In the genomic region with DNA sequence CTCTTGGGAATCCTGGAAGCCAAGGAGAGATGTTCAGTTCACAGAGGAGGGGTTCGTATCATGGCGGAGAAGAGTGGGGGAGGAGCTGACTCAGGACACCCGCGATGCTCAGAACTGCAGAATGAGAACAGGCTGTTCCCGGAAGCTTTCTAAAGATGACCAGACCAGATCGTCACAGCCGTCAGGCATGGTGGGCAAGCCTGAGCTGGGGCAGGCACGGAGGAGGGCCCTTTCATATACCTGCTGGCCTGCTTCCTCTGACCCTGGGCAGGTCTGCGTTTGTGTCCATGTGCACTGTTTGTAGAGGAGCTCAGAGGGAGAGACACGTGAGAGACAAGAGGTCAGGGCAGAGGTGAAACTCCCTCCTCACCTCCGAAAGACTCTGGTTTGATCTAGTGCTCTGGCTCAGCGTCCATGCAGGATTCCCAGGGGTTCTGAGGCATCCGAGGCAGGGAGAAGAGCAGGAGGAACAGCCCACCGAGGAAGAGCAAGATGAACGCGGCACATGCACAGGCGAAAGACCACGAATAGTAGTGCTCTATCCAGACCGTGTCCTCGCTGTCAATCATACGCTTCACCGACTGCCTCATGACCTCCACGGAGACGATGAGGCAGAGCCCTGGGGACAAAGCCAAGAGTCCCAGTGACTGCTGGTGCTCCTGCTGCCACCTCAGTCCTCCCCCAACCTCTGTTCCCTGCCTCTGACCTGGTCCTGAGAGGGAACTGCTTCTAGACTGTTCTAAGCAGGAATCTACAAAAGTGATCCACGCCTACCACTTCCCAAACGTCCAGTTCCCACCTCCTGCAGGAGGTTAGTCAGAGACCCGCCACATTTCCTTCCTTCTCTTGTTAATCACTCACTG, we compare ENCODE assay signal across 8 mouse cellular contexts. TPM values are rescaled to one million over a fixed set of nuclear protein-coding genes. Genes with fewer than 3 reads are reported as not detected.
DNase-seq lines count a peak whose midpoint lies in the region; ATAC-seq and TF ChIP-seq lines count a peak whose summit lies in the region.

No protein-coding gene starts in this region.

- peak; percentile 48 for ATAC-seq in lung, postnatal 0 days
- ATAC-seq in hindbrain, embryonic 14.5 days (ENCODE audit: low FRiP score), result no peak
- 0 out of 2 replicates have a peak, but pooled peaks have one; percentile 16 for ATAC-seq in midbrain, postnatal 0 days (ENCODE audit: low FRiP score)

- TF ChIP-seq EP300 in lung, postnatal 0 days (IDR thresholded peaks at IDR 0.05), result no peak

- no peaks in the 10 kb centered on the region for H3K27me3 ChIP-seq in lung, postnatal 0 days (replicated peaks; ENCODE audit: insufficient read depth, low read length)
- no peaks in the 10 kb centered on the region for H3K27me3 ChIP-seq in hindbrain, embryonic 14.5 days (ENCODE audit: control insufficient read depth, insufficient read depth, low read length)
- H3K27me3 ChIP-seq in midbrain, postnatal 0 days (ENCODE audit: insufficient read depth, low read length), result no peaks in the 10 kb centered on the region

- no peaks in the 10 kb centered on the region for H3K9me3 ChIP-seq in lung, postnatal 0 days (ENCODE audit: low read length)
- H3K9me3 ChIP-seq in hindbrain, embryonic 14.5 days (ENCODE audit: control insufficient read depth, low read length), result no peaks in the 10 kb centered on the region
- no peaks in the 10 kb centered on the region for H3K9me3 ChIP-seq in midbrain, postnatal 0 days (ENCODE audit: low read length)

- H3K36me3 ChIP-seq in lung, postnatal 0 days (ENCODE audit: insufficient read depth, low read length), result no peaks in the 10 kb centered on the region
- H3K36me3 ChIP-seq in hindbrain, embryonic 14.5 days (replicated peaks; ENCODE audit: control insufficient read depth, insufficient read depth), result no peaks in the 10 kb centered on the region
- no peaks in the 10 kb centered on the region for H3K36me3 ChIP-seq in midbrain, postnatal 0 days (ENCODE audit: insufficient read depth, low read length)

- H3K9ac ChIP-seq in lung, postnatal 0 days (replicated peaks; ENCODE audit: low read depth), result no peak overlapping the region
- no peak overlapping the region for H3K9ac ChIP-seq in hindbrain, embryonic 14.5 days
- no peak overlapping the region for H3K9ac ChIP-seq in midbrain, postnatal 0 days (replicated peaks; ENCODE audit: low read length, poor library complexity, severe bottlenecking)

- no peak overlapping the region for H3K4me2 ChIP-seq in lung, postnatal 0 days (replicated peaks; ENCODE audit: low read depth, low read length)
- 0 out of 2 replicates have a peak overlapping the region, but pooled peaks have one; percentile 8 for H3K4me2 ChIP-seq in hindbrain, embryonic 14.5 days (replicated peaks)
- no peak overlapping the region for H3K4me2 ChIP-seq in midbrain, postnatal 0 days (ENCODE audit: low read depth, low read length, poor library complexity, severe bottlenecking)

- no peak for TF ChIP-seq CTCF in lung, postnatal 0 days (IDR thresholded peaks at IDR 0.05)
- no peak for TF ChIP-seq CTCF in midbrain, postnatal 0 days (IDR thresholded peaks at IDR 0.05)

- DNase-seq in cerebellum, postnatal 10 days, result peak; percentile 48 to 50
- DNase-seq in cerebellum, adult 11 months, result no peak
- peak; percentile 35 for DNase-seq in lung, postnatal 0 days (ENCODE audit: low spot score)
- no peak for DNase-seq in lung, postnatal 4 days
- DNase-seq in hindbrain, embryonic 14.5 days (ENCODE audit: low spot score), result no peak
- no peak for DNase-seq in midbrain, postnatal 0 days (ENCODE audit: low spot score)
- no peak for DNase-seq in c-Kit-positive CD71-positive TER-119-positive erythroid progenitor cells, embryonic 14.5 days (ENCODE audit: low spot score)
- DNase-seq in spleen, postnatal 4 days (ENCODE audit: low spot score in 2 of 2), result no peak

- no peak overlapping the region for H3K4me3 ChIP-seq in lung, postnatal 0 days (ENCODE audit: low read depth, low read length)
- H3K4me3 ChIP-seq in hindbrain, embryonic 14.5 days (replicated peaks; ENCODE audit: low read length), result no peak overlapping the region
- H3K4me3 ChIP-seq in midbrain, postnatal 0 days (ENCODE audit: low read depth, low read length), result no peak overlapping the region

- H3K27ac ChIP-seq in lung, postnatal 0 days (ENCODE audit: low read length), result no peak overlapping the region
- no peak overlapping the region for H3K27ac ChIP-seq in hindbrain, embryonic 14.5 days
- H3K27ac ChIP-seq in midbrain, postnatal 0 days (ENCODE audit: low read depth, low read length), result no peak overlapping the region

- peaks cover 4% of the 10 kb centered on the region; the same call in 1 of the 2 replicates for H3K4me1 ChIP-seq in lung, postnatal 0 days (ENCODE audit: insufficient read depth, low read depth, low read length)
- H3K4me1 ChIP-seq in hindbrain, embryonic 14.5 days (replicated peaks; ENCODE audit: control insufficient read depth, insufficient read depth, low read length), result peaks cover 16% of the 10 kb centered on the region
- H3K4me1 ChIP-seq in midbrain, postnatal 0 days (ENCODE audit: insufficient read depth, low read length), result 0 out of 2 replicates have a peak, but pooled peaks cover 9% of the 10 kb centered on the region

- WGBS in lung, postnatal 0 days, result 43% methylated on average over 27 of the region's 27 CpGs
- WGBS in hindbrain, embryonic 14.5 days, result 37% methylated on average over 27 of the region's 27 CpGs
- 40% methylated on average over 27 of the region's 27 CpGs for WGBS in midbrain, postnatal 0 days

RNA-seq across cellular contexts. Expression of a gene that starts 12.8 kb away (rescaled TPM):
- polyA plus RNA-seq in lung, postnatal 0 days (2015; fragmentation: Nextera tagmentation; extraction: Ambion mirVana), result 0.14 and 1.6 TPM in 2 replicates
- 0.17 and 0.52 TPM in 2 replicates for polyA plus RNA-seq in hindbrain, embryonic 14.5 days (2014; fragmentation: Nextera tagmentation; extraction: Ambion mirVana)
- total RNA-seq in midbrain, postnatal 0 days (2014; rRNA removed), result 0.94 and 1.8 TPM in 2 replicates
- 1.1 and 1.2 TPM in 2 replicates for polyA plus RNA-seq in midbrain, postnatal 0 days (2015; fragmentation: Nextera tagmentation; extraction: Ambion mirVana)

Comparison
In these comparisons a context has a peak if more than half of its experiments do, and no peak if none do; other contexts are left out.
1. DNase-seq: peak in cerebellum, postnatal 10 days (2 of 2) and lung, postnatal 0 days (single experiment); none in cerebellum, adult 11 months (single experiment), lung, postnatal 4 days (0 of 2), hindbrain, embryonic 14.5 days (single experiment), midbrain, postnatal 0 days (single experiment), c-Kit-positive CD71-positive TER-119-positive erythroid progenitor cells, embryonic 14.5 days (single experiment) and spleen, postnatal 4 days (0 of 2).